Mouse (Mus musculus) cortical plate, adult 2 months (tissue): ENCODE data around the gene Gm28635.

Experiments used
- CTCF ChIP-seq: fragments of 200-500 bp; IDR thresholded peaks from 2 replicates; pipeline ENCODE4 v1.5.1; 2011; ENCODE audit warnings: mild to moderate bottlenecking, control low read depth, low read length; ENCODE audit not compliant: insufficient read depth; ENCODE audit errors: extremely low read depth
- POLR2A ChIP-seq: fragments of 200-500 bp; IDR thresholded peaks from 2 replicates; pipeline ENCODE4 v1.6.1; 2011; ENCODE audit warnings: mild to moderate bottlenecking, low read length, control low read depth; ENCODE audit not compliant: insufficient read depth; ENCODE audit errors: extremely low read depth

GRCm38 (mm10) chr2:84556888-84557514 is 120.8 kb downstream of the Gm28635 start:
- TF ChIP-seq CTCF (peak; percentile 38; the same call in 1 of the 2 replicates), POLR2A (no peak)
